Comparison of ENCODE assay signal across 18 mouse cellular contexts in genomic region chr8:107522555-107522833, GRCm38 (mm10).
A peak's percentile ranks its signal among the peaks of the same experiment; 100 is the strongest.
DNase-seq lines count a peak whose midpoint lies in the region; ATAC-seq and TF ChIP-seq lines count a peak whose summit lies in the region.
"Had no signal": no experiment of that assay in that cellular context is flagged by ENCODE, and none has a peak within 500 bp of the region (broad histone marks: within the 10 kb centered on the region; RNA-seq: fewer than 3 reads in every experiment).

No protein-coding gene starts in this region.

- no peak overlapping the region for H3K9ac ChIP-seq in hindbrain, postnatal 0 days (replicated peaks; ENCODE audit: low read length)
- no peak overlapping the region for H3K9ac ChIP-seq in hindbrain, embryonic 14.5 days
- H3K9ac ChIP-seq: forebrain, embryonic 12.5 days; lung, embryonic 14.5 days had no signal

- no peak overlapping the region for H3K27ac ChIP-seq in hindbrain, postnatal 0 days
- H3K27ac ChIP-seq in hindbrain, embryonic 14.5 days: no peak overlapping the region
- H3K27ac ChIP-seq: forebrain, embryonic 12.5 days had no signal

- H3K4me2 ChIP-seq in hindbrain, postnatal 0 days (ENCODE audit: low read depth, low read length): no peak overlapping the region
- H3K4me2 ChIP-seq in hindbrain, embryonic 14.5 days (replicated peaks): no peak overlapping the region
- H3K4me2 ChIP-seq: forebrain, embryonic 12.5 days; heart, embryonic 11.5 days; lung, embryonic 14.5 days had no signal

- H3K4me3 ChIP-seq in hindbrain, postnatal 0 days (ENCODE audit: low read length): no peak overlapping the region
- H3K4me3 ChIP-seq in hindbrain, embryonic 14.5 days (replicated peaks; ENCODE audit: low read length): no peak overlapping the region
- H3K4me3 ChIP-seq: forebrain, embryonic 12.5 days had no signal

- no peak for TF ChIP-seq CTCF in hindbrain, postnatal 0 days (IDR thresholded peaks at IDR 0.05; ENCODE audit: low read depth)

- no peaks in the 10 kb centered on the region for H3K4me1 ChIP-seq in hindbrain, postnatal 0 days (ENCODE audit: insufficient read depth, low read length)
- H3K4me1 ChIP-seq in hindbrain, embryonic 14.5 days (replicated peaks; ENCODE audit: control insufficient read depth, insufficient read depth, low read length): peaks cover 12% of the 10 kb centered on the region

- H3K9me3 ChIP-seq in hindbrain, postnatal 0 days (ENCODE audit: low read length): no peaks in the 10 kb centered on the region
- no peaks in the 10 kb centered on the region for H3K9me3 ChIP-seq in hindbrain, embryonic 14.5 days (ENCODE audit: control insufficient read depth, low read length)
- H3K9me3 ChIP-seq: forebrain, embryonic 12.5 days had no signal

- H3K27me3 ChIP-seq in hindbrain, postnatal 0 days (ENCODE audit: insufficient read depth, low read length): no peaks in the 10 kb centered on the region
- H3K27me3 ChIP-seq in hindbrain, embryonic 14.5 days (ENCODE audit: control insufficient read depth, insufficient read depth, low read length): no peaks in the 10 kb centered on the region
- H3K27me3 ChIP-seq: forebrain, embryonic 12.5 days had no signal

- peak; percentile 63; the same call in 1 of the 2 replicates for ATAC-seq in hindbrain, postnatal 0 days
- ATAC-seq in hindbrain, embryonic 14.5 days (ENCODE audit: low FRiP score): no peak
- peak; percentile 43 for ATAC-seq in megakaryocyte, adult 5-6 weeks (ENCODE audit: poor library complexity, severe bottlenecking)
- ATAC-seq: CD4-positive, CD25-positive, alpha-beta regulatory T cell, adult 4 months had no signal

- 79% methylated on average over 4 of the region's 4 CpGs for WGBS in hindbrain, postnatal 0 days
- WGBS in hindbrain, embryonic 14.5 days: 86% methylated on average over 4 of the region's 4 CpGs

- 0 out of 2 replicates have a peak, but pooled peaks cover 4% of the 10 kb centered on the region for H3K36me3 ChIP-seq in hindbrain, postnatal 0 days (ENCODE audit: insufficient read depth, low read length)
- 0 out of 2 replicates have a peak, but pooled peaks cover 10% of the 10 kb centered on the region for H3K36me3 ChIP-seq in hindbrain, embryonic 14.5 days (replicated peaks; ENCODE audit: control insufficient read depth, insufficient read depth)

- peak; percentile 22 for DNase-seq in hindbrain, postnatal 0 days (ENCODE audit: low spot score)
- DNase-seq in hindbrain, embryonic 14.5 days (ENCODE audit: low spot score): no peak
- DNase-seq in right cerebral cortex, adult 18-20 months: peak; percentile 43
- no peak for DNase-seq in right cerebral cortex, postnatal 36 days (ENCODE audit: low spot score in 2 of 2)
- peak; percentile 92 for DNase-seq in fibroblast of lung, adult 2 months (ENCODE audit: low read depth)
- DNase-seq in adrenal gland, postnatal 14 days: no peak
- DNase-seq in heart, postnatal 4 days: no peak
- DNase-seq: adrenal gland, postnatal 36 days; embryo, embryonic 11 days; gastrocnemius, postnatal 14 days; kidney, adult 2 months; liver; lung, embryonic 14.5 days; thymus, postnatal 25 days had no signal

Comparison
In these comparisons a context has a peak if more than half of its experiments do, and no peak if none do; other contexts are left out.
1. DNase-seq: peak in hindbrain, postnatal 0 days (single experiment), right cerebral cortex, adult 18-20 months (single experiment) and fibroblast of lung, adult 2 months (single experiment); none in hindbrain, embryonic 14.5 days (single experiment), right cerebral cortex, postnatal 36 days (0 of 2), adrenal gland, postnatal 14 days (single experiment) and heart, postnatal 4 days (single experiment).